Mouse (Mus musculus): ENCODE results near the gene Olfr543.

Olfr543 gene

GRCm38 (mm10) chr7:102476601-102477000 lies 4.9 kb downstream of the Olfr543 start:
- no peak for DNase-seq (ENCODE audit: low spot score)

DNA sequence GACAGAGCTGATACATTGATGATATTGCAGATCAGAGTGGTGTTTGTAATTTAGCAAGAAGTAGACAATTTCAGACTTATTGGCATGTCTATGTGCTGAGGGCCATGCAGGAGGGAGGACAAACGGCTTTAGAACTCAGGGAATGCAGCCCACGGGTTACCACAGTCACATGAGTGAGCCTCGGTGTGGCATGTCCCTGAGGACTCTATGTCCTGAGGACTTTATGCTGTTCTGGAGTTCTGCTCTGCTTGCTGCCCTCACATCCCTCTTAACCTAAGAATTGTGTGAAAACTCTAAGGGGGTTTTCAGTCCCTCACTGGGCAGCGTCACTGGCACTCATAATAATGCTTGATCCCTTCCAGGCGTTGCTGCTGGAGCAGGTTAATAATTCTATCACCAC lies 8.8 kb downstream of the Olfr543 start:
- no peak for DNase-seq (ENCODE audit: low spot score)

DNA sequence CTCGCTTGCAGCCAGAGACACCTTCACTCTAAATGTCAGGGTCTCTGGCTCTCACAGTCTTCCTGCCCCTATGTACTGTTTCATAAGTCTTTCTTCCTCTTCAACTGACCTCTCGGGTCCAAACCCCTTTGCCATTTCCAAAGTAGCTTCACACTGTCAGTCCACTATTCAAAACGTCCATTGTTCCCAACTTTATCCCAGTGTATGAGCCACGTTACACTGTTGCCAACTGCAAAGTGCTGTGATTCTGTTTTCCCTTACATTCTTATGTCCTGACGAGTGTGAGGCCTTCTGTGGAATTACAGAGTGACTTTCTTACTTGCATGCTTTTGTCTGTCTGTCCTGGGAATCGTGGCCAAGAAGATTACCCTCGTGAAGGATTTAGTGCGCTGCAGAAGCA lies 13.9 kb downstream of the Olfr543 start:
- no peak for DNase-seq (ENCODE audit: low spot score)

GRCm38 (mm10) chr7:102458618-102459380 lies 22.7 kb downstream of the Olfr543 start:
- DNase-seq (ENCODE audit: low spot score), result no peak

DNA sequence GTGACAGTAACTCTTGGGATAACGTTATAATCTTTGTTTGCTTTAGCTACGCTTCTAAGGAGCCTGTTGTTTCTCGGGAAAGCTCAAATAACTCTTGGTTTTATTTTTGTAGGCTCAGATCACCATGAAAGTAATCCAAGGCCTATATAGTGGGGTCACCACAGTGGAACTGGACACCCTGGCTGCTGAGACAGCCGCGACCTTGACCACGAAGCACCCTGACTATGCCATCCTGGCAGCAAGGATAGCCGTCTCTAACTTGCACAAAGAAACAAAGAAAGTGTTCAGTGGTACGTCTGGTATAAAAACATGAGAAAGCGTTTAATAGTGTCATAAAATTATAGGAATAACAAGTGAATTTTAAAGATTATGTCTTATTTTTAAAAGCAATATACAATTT lies 35.0 kb downstream of the Olfr543 start:
- no peak for DNase-seq (ENCODE audit: low spot score)

DNA sequence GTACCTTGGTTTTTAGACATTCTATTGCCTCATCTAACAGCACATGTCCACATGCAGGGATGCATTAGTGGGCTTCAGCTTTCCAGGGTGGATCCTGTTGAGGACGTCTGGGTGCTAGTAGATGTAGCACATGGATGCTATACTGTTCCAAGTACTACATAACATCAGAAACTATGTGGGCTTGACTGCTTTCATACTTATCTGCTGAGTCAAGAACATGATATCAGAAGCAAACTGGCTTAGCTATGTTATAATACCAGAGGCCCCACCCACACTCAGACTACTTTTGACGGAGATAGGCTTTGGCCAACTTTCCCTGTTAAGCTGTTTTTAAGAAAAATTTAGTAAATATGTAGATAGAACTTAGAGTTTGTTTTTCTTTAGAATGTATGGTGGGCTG lies 37.2 kb downstream of the Olfr543 start:
- DNase-seq (ENCODE audit: low spot score), result no peak

GRCm38 (mm10) chr7:102442432-102442831 lies 39.0 kb downstream of the Olfr543 start:
- DNase-seq (ENCODE audit: low spot score), result no peak

- peak; percentile 95 for DNase-seq (ENCODE audit: low spot score)
Measured at GRCm38 (mm10) chr7:102441657-102442391, 39.7 kb downstream of the Olfr543 start, which contains the start of gene Rrm1. Gene Rrm1 (plus strand): TSS chr7:102441695.

- no peak for DNase-seq (ENCODE audit: low spot score)
Measured at GRCm38 (mm10) chr7:102440822-102441656, 40.4 kb downstream of the Olfr543 start.

GRCm38 (mm10) chr7:102434344-102434743 lies 47.1 kb downstream of the Olfr543 start:
- no peak for DNase-seq (ENCODE audit: low spot score)
